Mouse (Mus musculus) bone marrow macrophage, adult 2 months (primary cell): ENCODE measurements around the gene Ctc1.

Experiments
- CTCF ChIP-seq: IDR thresholded peaks from 2 replicates; pipeline ENCODE4 v1.5.1; 2012; ENCODE audit warnings: low read depth, mild to moderate bottlenecking, low read length, moderate library complexity
- POLR2A ChIP-seq: IDR thresholded peaks from 2 replicates; pipeline ENCODE4 v1.6.1; 2012; ENCODE audit warnings: mild to moderate bottlenecking, low read depth, low read length, borderline replicate concordance

- no peak for TF ChIP-seq POLR2A
- no peak for TF ChIP-seq CTCF
These were observed 51.9 kb downstream of the Ctc1 start for GRCm38 (mm10) chr11:69067601-69068000.
